Mouse (Mus musculus) heart, postnatal 0 days (tissue): Measurements from ENCODE around the gene Tmem86a. TPM values are rescaled to one million over a fixed set of nuclear protein-coding genes. Genes with fewer than 3 reads are reported as not detected.
"Not testable (repeated sequence)": the region's sequence is repeated elsewhere in the genome, so short reads cannot be mapped to it uniquely, and the experiment has no call there.

Source experiments
- ATAC-seq: fragments of 200-750 bp; cut with Nextera tagmentation; 2 replicates; pipeline ENCODE4 v1.8.0; 2017; ENCODE audit warnings: low read depth, moderate number of reproducible peaks, moderate library complexity; ENCODE audit not compliant: insufficient read depth
- DNase-seq: peaks from one replicate; pipeline ENCODE4 v3.0.0-alpha.2; 2016; ENCODE audit warnings: low spot score
- H3K27ac ChIP-seq: fragments of 300-500 bp; sonication (generic); 2 replicates; pipeline ENCODE4 v1.5.1; 2014; ENCODE audit warnings: low read depth, mild to moderate bottlenecking
- H3K27me3 ChIP-seq: fragments of 300-500 bp; sonication (generic); 2 replicates; pipeline ENCODE4 v1.6.1; 2014; ENCODE audit warnings: low read length, mixed read lengths; ENCODE audit not compliant: control insufficient read depth, insufficient read depth
- H3K36me3 ChIP-seq: fragments of 300-500 bp; sonication (generic); replicated peaks from 2 replicates; pipeline ENCODE4 v1.6.1; 2014; ENCODE audit warnings: low read length, mixed read lengths; ENCODE audit not compliant: control insufficient read depth, insufficient read depth
- H3K4me1 ChIP-seq: fragments of 300-500 bp; sonication (generic); 2 replicates; pipeline ENCODE4 v1.6.1; 2014; ENCODE audit warnings: antibody characterized with exemption; ENCODE audit not compliant: control insufficient read depth, insufficient read depth
- H3K4me2 ChIP-seq: fragments of 300-500 bp; sonication (generic); 2 replicates; pipeline ENCODE4 v1.6.1; 2014; ENCODE audit warnings: low read depth, mild to moderate bottlenecking, low read length, moderate library complexity
- H3K4me3 ChIP-seq: fragments of 300-500 bp; sonication (generic); 2 replicates; pipeline ENCODE4 v1.5.1; 2014; ENCODE audit warnings: low read depth, low read length
- H3K9ac ChIP-seq: fragments of 300-500 bp; sonication (generic); replicated peaks from 2 replicates; pipeline ENCODE4 v1.6.1; 2014; ENCODE audit warnings: low read depth, low read length, mixed read lengths
- H3K9me3 ChIP-seq: fragments of 300-500 bp; sonication (generic); replicated peaks from 2 replicates; pipeline ENCODE4 v1.6.1; 2016; ENCODE audit warnings: low read length; ENCODE audit not compliant: control insufficient read depth
- CTCF ChIP-seq: IDR thresholded peaks from 2 replicates; pipeline ENCODE4 v1.5.1; 2016; ENCODE audit warnings: antibody characterized with exemption, control low read depth, low read depth
- EP300 ChIP-seq: IDR thresholded peaks from 2 replicates; pipeline ENCODE4 v1.6.1; 2016; ENCODE audit warnings: antibody characterized with exemption, low read depth
- WGBS: fragments of 180-500 bp; shearing (Covaris S2); extraction: QIAGEN DNeasy Blood & Tissue Kit; methylation state at CpG from one replicate; pipeline ENCODE4 v1.1.7; 2014; 5-methylcytosine and 5-hydroxymethylcytosine counted together
- polyA plus RNA-seq: library from polyadenylated mRNA; unstranded; fragments of >200 nt; fragmentation: Nextera tagmentation; extraction: Ambion mirVana; gene quantifications from 2 replicates; pipeline ENCODE4 v1.2.1, GENCODE M21; 2015
- total RNA-seq: library from RNA; depleted of rRNA; stranded (reverse); fragments of >200 nt; gene quantifications from 2 replicates; pipeline ENCODE4 v1.2.3, GENCODE M21; 2014; ENCODE audit warnings: low replicate concordance

Tmem86a gene
- total and polyA plus RNA-seq, 2 experiments from 2014 or later = 18.5 to 32.0 TPM

- ATAC-seq = peak; percentile 55
- Histone ChIP-seq H3K27me3 (no peaks in the 10 kb centered on the region), H3K36me3 (no peaks in the 10 kb centered on the region), H3K9me3 (no peaks in the 10 kb centered on the region), H3K27ac (no peak overlapping the region), H3K4me2 (no peak overlapping the region), H3K4me1 (peaks cover 6% of the 10 kb centered on the region; the same call in 1 of the 2 replicates), H3K9ac (no peak overlapping the region), H3K4me3 (no peak overlapping the region)
- TF ChIP-seq CTCF (peak; percentile 92), EP300 (no peak)
- DNase-seq = peak; percentile 78
- WGBS = 9% methylated on average over 6 of the region's 6 CpGs
Observed at GRCm38 (mm10) chr7:47023530-47023929, 26.9 kb upstream of the Tmem86a start.

GRCm38 (mm10) chr7:47024454-47024853, 25.9 kb upstream of the Tmem86a start:
- WGBS = 84% methylated on average over 7 of the region's 7 CpGs
- Histone ChIP-seq H3K9ac (no peak overlapping the region), H3K27ac (no peak overlapping the region), H3K36me3 (no peaks in the 10 kb centered on the region), H3K4me1 (peaks cover 6% of the 10 kb centered on the region; the same call in 1 of the 2 replicates), H3K9me3 (no peaks in the 10 kb centered on the region), H3K27me3 (no peaks in the 10 kb centered on the region), H3K4me2 (no peak overlapping the region), H3K4me3 (no peak overlapping the region)
- ATAC-seq (no peak), DNase-seq (no peak)
- TF ChIP-seq CTCF (no peak), EP300 (no peak)

GRCm38 (mm10) chr7:47025429-47025828, 25.0 kb upstream of the Tmem86a start:
- peak; percentile 84 for ATAC-seq
- WGBS = 35% methylated on average over 9 of the region's 9 CpGs
- peaks cover 6% of the 10 kb centered on the region; the same call in 1 of the 2 replicates for H3K4me1 ChIP-seq
- no peaks in the 10 kb centered on the region for H3K9me3 ChIP-seq
- TF ChIP-seq EP300 = no peak
- TF ChIP-seq CTCF = no peak
- no peak overlapping the region for H3K9ac ChIP-seq
- H3K4me2 ChIP-seq = no peak overlapping the region
- H3K27ac ChIP-seq = 0 out of 2 replicates have a peak overlapping the region, but pooled peaks have one; percentile 34
- DNase-seq = peak; percentile 66
- no peaks in the 10 kb centered on the region for H3K27me3 ChIP-seq
- no peaks in the 10 kb centered on the region for H3K36me3 ChIP-seq
- H3K4me3 ChIP-seq = no peak overlapping the region

GRCm38 (mm10) chr7:47026899-47027298, 23.5 kb upstream of the Tmem86a start:
- H3K9ac ChIP-seq, H3K9me3 ChIP-seq, H3K4me3 ChIP-seq, H3K36me3 ChIP-seq, ATAC-seq, H3K27me3 ChIP-seq, DNase-seq, H3K4me2 ChIP-seq, H3K27ac ChIP-seq, H3K4me1 ChIP-seq: not testable (repeated sequence)
- 77% methylated on average over 3 of the region's 3 CpGs for WGBS

GRCm38 (mm10) chr7:47027520-47027919, 22.9 kb upstream of the Tmem86a start:
- Histone ChIP-seq H3K9me3 (no peaks in the 10 kb centered on the region), H3K36me3 (no peaks in the 10 kb centered on the region), H3K9ac (no peak overlapping the region), H3K27ac (no peak overlapping the region), H3K4me2 (no peak overlapping the region), H3K27me3 (no peaks in the 10 kb centered on the region), H3K4me1 (peaks cover 6% of the 10 kb centered on the region; the same call in 1 of the 2 replicates), H3K4me3 (no peak overlapping the region)
- no peak for DNase-seq
- ATAC-seq = no peak
- TF ChIP-seq EP300 = no peak
- WGBS = 68% methylated on average over 1 of the region's 1 CpGs

GRCm38 (mm10) chr7:47030517-47031193, 19.7 kb upstream of the Tmem86a start:
- H3K9me3 ChIP-seq = no peaks in the 10 kb centered on the region
- no peak overlapping the region for H3K27ac ChIP-seq
- peaks cover 1% of the 10 kb centered on the region; the same call in 1 of the 2 replicates for H3K4me1 ChIP-seq
- 71% methylated on average over 9 of the region's 9 CpGs for WGBS
- no peak for TF ChIP-seq EP300
- no peak for TF ChIP-seq CTCF
- no peak overlapping the region for H3K4me2 ChIP-seq
- no peaks in the 10 kb centered on the region for H3K36me3 ChIP-seq
- H3K27me3 ChIP-seq = no peaks in the 10 kb centered on the region
- ATAC-seq = no peak
- no peak overlapping the region for H3K4me3 ChIP-seq
- no peak for DNase-seq
- no peak overlapping the region for H3K9ac ChIP-seq
